Mouse (Mus musculus): ENCODE results near the gene Agbl5. TPM values are rescaled to one million over a fixed set of nuclear protein-coding genes. Genes with fewer than 3 reads are reported as not detected.
A peak's percentile ranks its signal among the peaks of the same experiment; 100 is the strongest.

Agbl5 gene
- total RNA-seq, 2 experiments from 2014 or later = 8.3 TPM

DNA sequence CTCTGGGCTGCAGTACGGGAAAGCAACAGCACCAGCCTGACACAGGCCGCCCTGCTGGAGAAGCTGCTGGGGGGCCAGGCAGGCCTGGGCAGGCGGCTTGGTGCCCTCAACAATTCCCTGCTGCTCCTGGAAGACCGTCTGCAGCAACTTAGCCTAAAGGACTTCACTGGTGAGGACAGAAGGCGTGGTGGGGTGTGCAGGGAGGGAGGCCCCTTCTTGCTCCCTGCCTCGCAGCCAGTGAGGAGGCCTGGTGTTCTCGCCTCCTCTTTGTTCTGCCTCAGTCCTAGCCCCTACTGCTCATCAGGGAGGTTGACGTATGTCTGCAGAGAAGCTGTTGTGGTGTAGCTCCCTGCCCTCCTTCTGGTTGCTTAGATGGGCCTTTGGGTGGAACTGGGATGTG, 30.2 kb downstream of the Agbl5 start:
- DNase-seq (ENCODE audit: low spot score in 2 of 2) = no peak

DNA sequence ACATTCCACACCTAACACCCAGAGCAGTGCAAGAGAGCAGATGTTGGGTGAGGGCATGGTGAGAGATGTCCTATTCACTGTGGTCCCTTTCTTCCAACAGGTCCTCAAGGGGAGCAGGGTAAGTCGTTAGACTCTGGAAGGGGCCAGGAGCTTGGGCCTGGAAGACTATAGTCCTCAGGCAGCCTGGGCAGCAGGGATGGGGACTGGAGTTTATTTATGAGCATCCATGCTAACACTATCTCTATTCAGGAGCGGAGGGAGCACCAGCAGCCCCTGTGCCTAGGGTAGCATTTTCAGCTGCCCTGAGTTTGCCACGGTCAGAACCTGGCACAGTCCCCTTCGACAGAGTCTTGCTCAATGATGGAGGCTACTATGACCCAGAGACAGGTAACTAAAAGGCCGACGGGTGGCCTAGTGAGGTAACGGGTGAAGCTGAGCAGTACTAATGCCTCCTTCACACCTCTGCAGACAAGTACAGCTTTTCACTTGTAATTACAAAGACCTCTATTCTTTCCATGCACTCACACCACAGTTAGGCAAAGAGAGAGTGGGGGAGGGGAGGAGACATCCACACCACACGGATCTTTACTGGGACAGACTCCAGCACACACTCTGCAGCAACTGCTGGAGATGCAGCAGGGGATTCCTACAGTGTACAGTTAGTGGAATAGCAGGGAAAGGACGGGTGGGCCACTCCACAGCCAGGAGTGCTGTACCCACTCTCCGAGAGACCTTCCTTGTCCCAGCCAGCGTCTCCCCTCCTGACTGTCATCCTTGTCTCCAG, 31.5 kb downstream of the Agbl5 start:
- DNase-seq (ENCODE audit: low spot score in 2 of 2) = no peak

DNA sequence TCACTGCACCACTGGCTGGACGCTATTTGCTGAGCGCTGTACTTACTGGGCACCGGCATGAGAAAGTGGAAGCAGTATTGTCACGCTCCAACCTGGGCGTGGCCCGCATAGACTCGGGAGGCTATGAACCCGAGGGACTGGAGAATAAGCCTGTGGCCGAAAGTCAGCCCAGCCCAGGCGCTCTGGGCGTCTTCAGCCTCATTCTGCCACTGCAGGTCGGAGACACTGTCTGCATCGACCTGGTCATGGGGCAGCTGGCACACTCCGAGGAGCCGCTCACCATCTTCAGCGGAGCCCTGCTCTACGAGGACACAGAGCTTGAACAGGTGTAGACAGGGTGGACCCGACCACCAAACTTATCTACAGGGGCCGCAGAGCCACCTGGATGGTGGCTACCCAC, 32.1 kb downstream of the Agbl5 start:
- no peak for DNase-seq (ENCODE audit: low spot score in 2 of 2)

DNA sequence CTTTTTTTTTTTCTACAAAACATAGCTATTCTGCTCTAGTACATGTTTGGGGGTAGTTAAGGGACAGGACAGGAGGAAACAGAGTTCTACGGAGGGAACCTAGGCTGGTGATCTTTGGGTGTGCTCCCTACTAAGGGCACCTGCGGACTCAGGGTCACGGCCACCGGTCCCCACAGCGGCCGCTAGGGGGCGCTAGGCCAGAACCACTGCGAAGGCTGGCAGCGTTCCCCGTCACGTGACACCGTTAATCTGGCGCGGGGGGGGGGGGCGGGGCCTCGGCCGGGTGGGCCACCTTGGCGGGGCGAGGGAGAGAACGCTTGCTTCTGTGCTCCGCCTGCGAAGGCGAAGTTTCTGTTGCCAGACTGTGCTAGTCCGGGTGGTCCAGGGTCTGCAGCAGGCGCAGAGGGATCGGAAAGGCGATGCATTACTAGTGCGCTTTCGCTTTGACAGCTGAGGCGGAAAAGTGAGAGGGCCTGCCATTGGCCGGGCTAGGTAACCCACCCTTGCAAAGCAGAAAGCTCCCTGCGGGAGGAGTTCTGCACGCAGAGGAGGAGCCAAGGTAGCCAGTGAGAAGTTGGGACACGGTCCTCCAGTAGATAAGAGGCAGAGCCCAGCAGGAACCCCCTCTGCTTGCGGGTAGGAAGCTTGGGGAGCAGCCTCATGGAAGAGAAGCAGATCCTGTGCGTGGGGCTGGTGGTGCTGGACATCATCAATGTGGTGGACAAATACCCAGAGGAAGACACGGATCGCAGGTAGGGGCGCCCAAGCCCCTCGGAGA, 33.0 kb downstream of the Agbl5 start, which contains the start of gene Khk:
Gene Khk, plus strand, starts transcription at position 176 of the 778 bp plus-strand sequence.
- DNase-seq (ENCODE audit: low spot score in 2 of 2) = peak; percentile 92 to 95

DNA sequence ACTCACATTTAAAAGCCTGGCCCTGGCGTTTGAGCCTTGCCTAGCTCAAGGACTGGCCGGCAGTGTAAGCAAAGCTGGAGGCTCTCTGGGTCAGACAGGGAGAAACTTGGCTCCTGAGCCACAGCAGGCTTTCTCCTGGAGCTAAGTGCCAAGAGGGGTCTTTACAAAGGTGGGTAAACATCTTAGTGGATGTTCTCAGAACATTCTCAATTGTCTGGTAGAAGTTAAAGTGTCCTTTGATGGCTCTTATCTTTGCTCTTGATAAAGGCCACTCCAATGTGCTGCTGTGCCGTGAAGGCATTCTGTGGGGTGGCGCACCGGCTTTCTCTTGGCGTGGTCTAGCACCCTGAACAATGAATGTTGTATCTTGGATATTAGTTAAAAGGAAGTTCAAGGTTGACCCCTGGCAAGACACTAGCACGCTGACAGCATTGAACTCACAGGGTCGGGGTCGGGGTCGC, 34.1 kb downstream of the Agbl5 start:
- no peak for DNase-seq (ENCODE audit: low spot score in 2 of 2)

DNA sequence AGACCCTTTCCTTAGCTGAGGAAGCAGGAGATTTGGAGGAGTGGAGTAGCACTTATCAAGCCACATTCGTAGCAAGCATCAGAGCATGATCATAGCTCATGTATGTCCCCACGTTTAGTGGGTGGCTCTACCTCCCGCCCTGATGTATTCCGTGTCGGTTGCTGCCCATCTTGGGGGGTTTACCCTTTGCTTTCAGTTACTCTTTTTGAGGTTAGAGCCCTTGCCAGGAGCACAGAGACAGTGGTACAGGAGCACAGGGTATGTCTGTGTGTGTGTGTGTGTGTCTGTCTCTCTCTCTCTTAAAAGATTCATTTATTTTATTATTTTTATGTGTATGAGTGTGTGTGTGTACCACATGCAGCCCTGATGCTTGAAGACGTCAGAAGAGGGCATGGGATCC, 34.6 kb downstream of the Agbl5 start:
- DNase-seq (ENCODE audit: low spot score in 2 of 2) = no peak

DNA sequence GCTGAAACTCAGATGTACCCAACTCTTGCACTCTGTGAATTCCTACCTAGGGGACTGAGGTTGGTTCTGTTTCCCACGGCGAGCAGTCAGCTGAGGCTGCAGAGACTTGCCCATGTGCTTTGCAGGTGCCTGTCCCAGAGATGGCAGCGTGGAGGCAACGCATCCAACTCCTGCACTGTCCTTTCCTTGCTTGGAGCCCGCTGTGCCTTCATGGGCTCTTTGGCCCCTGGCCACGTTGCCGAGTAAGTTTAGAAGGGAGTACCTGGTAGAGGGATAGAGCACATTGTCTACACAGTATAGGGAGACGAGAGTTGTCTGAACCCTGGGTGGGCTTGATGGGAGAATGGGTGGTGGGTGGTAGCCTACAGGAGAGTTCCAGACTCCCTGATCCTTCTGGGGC, 36.1 kb downstream of the Agbl5 start:
- DNase-seq (ENCODE audit: low spot score in 2 of 2) = no peak

DNA sequence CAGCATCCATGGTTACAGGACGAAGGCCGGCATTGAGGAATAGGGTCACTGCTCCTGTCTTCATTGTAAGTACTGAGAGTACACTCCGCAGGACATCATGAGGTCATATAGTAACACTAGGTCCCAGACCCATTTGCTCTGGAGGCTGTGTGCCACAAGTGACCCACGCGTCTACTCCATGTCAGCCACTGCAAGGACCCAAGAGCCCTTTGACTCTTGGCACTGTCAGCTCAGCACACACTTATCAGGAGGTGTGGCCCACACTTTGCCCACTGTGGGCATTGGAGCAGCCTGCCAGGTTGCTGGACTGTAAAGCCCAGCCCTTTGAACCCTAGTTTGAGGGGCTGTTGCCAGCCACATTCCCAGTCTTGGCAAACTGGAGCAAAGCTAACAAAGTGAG, 36.7 kb downstream of the Agbl5 start:
- DNase-seq (ENCODE audit: low spot score in 2 of 2) = no peak

DNA sequence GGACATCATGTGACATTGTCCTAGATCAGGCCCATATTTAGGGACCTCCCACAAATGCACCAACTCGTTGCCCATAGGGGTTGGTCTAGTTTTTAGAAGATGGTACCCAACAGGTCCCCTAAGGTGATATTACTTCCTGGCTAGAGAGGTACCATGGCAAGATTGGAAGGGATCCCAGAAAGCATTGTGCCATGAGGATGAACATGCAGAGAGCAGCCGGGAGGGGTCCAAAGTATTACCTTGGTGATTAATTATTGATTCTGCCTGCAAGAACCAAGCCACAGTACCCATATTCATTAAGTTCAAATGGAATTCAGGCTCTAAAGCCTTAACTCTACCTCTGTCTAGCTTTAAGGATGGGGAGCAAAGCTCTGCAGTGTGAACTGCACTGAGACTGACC, 37.6 kb downstream of the Agbl5 start:
- DNase-seq (ENCODE audit: low spot score in 2 of 2) = no peak

DNA sequence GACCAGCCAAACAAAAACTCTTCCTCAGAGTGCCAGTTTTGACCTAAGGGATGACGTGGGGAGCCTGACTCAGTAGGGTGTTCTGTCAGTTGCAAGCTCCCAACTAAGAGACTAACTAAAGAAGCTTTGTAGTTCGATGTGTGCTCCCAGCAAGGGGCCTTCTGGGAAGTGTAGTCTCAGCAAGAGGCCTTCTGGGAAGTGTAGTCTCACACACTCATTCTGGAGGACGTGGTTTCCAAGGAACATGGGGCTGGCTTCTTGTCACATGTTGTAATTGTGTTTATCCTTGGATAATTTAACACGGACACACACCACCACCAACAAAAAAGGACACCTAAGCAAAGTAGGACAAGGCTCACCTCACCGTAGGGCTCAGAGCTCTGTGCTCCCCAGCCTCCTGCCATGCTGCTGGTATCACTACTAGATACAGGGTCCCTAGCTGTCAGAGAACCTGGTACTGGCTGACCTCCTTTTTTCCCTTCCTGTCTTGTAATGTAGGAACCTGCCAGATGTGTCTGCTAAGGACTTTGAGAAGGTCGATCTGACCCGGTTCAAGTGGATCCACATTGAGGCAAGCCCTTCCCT, 39.5 kb downstream of the Agbl5 start:
- DNase-seq (ENCODE audit: low spot score in 2 of 2) = no peak

DNA sequence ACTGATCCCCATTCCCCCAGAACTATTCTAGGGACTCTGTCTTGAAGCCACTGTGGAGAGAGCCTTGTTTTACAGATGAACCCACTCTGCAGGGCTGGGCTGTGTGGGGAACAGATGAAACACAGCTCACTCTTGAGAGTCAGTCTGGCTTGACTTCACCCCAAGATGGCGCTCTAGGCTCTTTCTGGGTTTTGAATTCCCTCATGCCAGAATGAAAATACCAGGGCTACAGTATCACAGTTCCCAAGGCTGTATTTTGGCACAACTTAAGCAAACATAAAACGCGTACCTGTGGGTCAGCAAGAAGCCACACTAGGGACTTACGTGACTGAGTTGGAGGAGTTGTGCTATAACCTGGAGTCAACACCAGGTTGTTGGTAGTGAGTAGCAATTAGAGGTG, 41.6 kb downstream of the Agbl5 start:
- DNase-seq (ENCODE audit: low spot score in 2 of 2) = peak; percentile 67 to 73

DNA sequence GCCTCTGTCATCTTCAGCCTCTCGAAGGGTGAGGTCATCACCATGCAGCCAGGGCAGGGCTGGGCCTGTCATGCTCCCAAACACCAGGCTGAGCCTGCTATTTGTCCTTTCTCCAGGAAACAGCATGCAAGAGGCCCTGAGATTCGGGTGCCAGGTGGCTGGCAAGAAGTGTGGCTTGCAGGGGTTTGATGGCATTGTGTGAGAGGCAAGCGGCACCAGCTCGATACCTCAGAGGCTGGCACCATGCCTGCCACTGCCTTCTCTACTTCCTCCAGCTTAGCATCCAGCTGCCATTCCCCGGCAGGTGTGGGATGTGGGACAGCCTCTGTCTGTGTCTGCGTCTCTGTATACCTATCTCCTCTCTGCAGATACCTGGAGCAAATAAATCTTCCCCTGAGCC, 42.4 kb downstream of the Agbl5 start:
- no peak for DNase-seq (ENCODE audit: low spot score in 2 of 2)

DNA sequence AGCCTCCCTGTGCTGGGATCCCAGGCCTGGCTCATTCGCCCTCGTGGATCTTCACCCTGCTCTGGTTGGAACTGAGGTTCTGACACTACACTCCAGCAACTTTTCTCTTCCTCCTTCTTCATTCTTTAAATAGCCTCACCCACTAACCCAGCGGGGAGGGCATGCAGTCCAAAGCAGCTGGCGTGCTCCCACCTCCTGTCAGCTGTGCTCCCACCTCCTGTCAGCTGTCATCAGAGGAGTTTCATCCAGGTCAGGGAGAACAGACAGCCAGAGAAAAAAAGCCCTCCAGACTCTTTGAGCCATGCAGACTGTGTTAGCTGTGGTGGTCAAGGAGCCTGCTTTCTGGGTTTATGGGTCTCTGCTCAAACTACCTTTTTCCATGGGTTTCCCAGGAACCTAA, 42.9 kb downstream of the Agbl5 start:
- no peak for DNase-seq (ENCODE audit: low spot score in 2 of 2)

DNA sequence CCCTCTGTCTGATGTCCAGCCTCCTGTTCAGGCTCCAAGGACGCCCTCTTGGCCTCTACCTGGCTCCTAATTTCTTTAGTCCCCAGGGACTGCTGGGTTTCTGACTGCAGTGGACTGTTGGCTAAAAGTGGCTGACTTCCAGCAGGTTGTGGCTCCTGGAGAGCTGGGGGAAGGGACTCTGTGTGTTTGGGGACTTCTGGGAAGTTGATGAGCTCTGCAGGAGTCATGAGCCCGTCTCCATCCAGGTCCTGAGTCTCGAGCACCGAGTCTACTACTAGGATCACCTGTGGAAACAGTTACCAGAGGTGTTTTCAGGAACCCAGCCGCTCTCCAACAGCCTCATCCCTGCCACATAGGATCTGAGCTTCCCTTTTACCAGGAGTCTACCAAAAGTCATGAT, 45.2 kb downstream of the Agbl5 start:
- DNase-seq (ENCODE audit: low spot score in 2 of 2) = no peak

DNA sequence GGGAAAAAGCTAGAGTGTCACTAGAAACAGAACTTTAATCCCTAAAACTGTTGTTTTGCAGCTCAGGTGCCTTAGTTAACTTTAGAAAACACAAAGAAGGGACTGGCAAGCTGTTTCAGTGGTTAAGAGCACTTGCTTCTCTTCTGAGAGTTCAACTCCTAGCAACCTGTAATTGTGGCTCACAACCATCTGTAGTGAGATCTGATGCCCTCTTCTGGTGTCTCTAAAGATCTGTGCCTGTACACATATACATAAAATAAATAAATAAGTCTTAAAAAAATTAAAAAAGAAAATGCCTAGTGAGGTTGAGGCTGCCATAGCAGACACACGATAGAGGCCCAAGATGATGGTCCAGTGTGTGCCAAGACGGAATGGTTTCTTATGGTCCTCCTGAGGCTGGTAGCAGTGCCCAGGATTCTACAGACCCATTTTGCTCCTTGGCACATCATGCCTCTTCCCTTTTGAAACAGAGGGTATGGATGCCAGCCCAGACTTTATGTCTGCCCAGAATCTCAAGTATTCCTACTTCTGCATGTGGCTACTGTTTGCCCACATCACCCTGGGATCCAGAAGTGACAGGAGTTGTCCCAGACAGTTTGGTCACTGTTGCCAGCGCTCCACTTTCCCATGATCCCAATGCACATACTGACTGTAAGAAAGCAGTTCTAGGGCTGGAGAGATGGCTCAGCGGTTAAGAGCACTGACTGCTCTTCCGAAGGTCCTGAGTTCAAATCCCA, 46.4 kb downstream of the Agbl5 start:
- no peak for DNase-seq (ENCODE audit: low spot score in 2 of 2)

DNA sequence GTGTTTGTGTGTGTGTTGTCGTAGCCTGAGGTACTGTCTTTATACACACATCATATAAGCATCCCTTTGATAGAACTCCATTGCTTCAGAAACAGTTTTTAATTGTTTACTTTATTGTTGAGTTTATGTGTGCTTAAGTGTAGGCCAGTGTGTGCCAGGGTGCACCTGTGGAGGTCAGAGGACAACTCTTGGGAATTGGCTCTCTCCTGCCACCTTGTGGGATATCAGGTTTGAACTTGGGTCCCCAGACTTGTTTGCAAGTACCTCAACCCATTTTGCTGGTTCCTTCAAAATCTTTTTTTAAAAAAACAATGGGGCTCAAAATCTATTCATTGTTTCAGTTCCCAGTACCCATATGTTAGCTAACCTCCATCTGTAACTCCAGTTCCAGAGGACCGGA, 54.5 kb downstream of the Agbl5 start:
- no peak for DNase-seq (ENCODE audit: low spot score in 2 of 2)

DNA sequence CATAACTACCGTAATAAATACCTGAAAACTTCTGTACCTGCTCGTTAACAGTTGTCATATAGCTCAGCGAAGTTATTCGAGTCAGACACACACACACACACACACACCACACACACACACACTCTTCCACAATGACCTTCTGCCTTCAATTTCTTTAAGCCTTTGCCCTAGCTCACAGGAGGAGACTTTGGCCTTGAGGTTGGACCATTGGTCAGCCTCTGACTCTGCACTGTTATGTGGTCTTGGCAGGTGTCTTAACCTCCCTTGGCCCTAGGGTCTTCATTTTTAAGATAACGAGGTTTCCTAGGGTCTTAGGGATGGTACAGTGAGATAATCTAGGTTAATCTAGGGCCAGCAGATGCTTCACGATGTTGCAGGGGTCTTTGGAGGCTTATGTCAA, 55.9 kb downstream of the Agbl5 start:
- no peak for DNase-seq (ENCODE audit: low spot score in 2 of 2)

DNA sequence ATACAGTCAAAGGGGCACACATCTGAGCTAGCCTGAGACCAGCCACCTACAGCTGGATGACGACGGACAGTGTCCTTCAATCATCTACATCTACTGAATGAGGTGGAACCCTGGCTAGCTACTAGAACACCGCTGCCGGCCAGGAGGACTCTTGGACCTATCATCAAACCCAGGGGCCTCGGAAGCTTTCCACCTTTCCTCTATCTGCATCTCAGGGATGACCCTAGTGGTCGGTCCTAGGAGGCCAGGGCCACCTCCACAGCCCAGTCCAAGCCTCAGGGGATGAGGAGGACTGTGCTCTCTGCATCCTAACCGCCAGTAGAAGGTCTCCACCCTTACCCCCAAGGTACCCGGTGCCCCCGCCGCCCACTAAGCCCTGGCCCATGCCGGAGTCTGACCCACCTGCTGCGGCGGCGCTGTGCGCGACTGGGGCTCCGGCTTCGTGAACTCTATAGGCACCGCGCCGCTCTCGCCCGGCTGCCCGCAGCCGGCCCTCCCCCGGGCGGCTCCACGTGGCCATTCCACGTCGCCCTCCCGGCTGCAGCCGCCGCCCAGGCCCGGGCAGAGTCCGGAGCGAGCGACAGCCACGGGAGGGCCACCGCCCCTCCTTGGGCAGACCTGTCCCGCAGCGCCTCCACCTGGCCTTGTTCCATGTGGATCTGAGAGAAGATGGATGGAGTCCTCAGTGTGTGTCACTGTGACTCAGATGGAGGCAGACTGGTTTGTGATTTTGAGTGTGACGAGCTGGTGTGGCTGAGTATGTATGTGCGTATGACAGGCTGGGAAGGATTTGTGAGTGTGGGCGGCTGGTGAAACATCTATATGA, 56.7 kb downstream of the Agbl5 start, which contains the start of gene Cgref1:
Gene Cgref1, minus strand, starts transcription at position 636 of the 826 bp plus-strand sequence.
- peak; percentile 61 to 65 for DNase-seq (ENCODE audit: low spot score in 2 of 2)

DNA sequence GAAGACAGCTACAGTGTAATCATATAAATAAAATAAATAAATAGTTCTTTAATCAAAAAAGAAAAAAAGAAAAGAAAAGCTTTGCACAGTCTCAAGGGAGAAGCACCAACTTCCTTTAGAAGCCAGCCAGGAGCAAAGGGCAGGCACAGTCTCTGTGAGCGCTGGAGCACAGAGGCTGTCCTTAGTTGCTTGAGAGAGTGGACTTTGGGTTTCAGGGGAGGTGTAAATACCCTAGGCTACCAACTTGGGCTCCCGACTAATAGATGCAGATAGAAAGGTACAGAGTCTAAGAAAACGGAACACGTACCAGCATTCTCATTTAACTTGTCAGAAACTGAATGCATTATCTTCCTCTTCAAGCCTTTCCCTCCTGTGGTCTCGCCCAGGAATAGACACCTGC, 60.1 kb downstream of the Agbl5 start:
- no peak for DNase-seq (ENCODE audit: low spot score in 2 of 2)

DNA sequence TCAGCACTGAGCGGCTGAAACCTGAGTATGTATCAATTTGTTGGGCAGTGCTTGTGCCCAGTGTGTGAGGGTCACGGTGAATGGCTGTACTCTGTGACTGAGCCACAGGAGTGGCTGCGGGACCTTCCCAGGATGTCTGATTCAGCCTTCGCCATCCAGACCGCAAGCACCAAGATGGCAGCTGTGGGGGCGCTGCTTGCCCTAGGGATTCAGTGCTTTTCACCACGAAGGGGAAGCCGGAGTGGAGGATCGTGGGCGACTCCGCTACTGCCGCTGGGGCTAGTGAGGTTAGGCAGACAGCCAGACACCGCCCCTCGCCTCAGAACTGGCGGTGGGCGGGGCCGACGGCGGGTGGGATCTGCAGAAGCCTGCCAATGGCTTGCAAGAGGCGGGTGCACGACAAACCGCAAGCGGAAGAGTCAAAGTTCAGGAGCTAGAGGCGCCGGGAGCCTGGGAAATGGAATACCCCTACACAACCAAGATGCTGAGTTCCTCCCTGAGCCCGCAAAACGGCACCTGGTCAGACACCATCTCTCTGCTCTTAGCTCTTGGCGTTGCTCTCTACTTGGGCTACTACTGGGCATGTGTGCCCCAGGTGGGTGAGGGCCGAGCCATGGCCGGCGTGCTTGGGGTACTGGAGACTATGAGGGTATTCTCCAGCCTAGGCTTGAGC, 61.3 kb downstream of the Agbl5 start:
- DNase-seq (ENCODE audit: low spot score in 2 of 2) = peak; percentile 92

Measured in adrenal gland, adult 18-20 months (tissue).